Mouse (Mus musculus) kidney, adult 9 months (tissue): Measurements from ENCODE around the gene Vmn1r71.
"Not testable (repeated sequence)": the region's sequence is repeated elsewhere in the genome, so short reads cannot be mapped to it uniquely, and the experiment has no call there.

Experiments used
- DNase-seq: peaks from one replicate; pipeline ENCODE4 v3.0.0; 2022

Vmn1r71 gene

GRCm38 (mm10) chr7:10754264-10754663 lies at the start of gene Vmn1r71:
Vmn1r71 (minus strand) TSS chr7:10754364.
- DNase-seq, result no peak

GRCm38 (mm10) chr7:10757551-10757950 lies 3.4 kb upstream of the Vmn1r71 start:
- DNase-seq, result not testable (repeated sequence)
